Mouse (Mus musculus) neural tube, embryonic 15.5 days (tissue): ENCODE data around the gene Slc25a22. TPM values are rescaled to one million over a fixed set of nuclear protein-coding genes. Genes with fewer than 3 reads are reported as not detected.
A peak's percentile ranks its signal among the peaks of the same experiment; 100 is the strongest.

Experiments used
- ATAC-seq: fragments of 200-750 bp; cut with Nextera tagmentation; 2 replicates; pipeline ENCODE4 v1.8.0; 2017; ENCODE audit warnings: mild to moderate bottlenecking, moderate TSS enrichment, moderate library complexity; ENCODE audit not compliant: low FRiP score
- H3K27ac ChIP-seq: fragments of 300-500 bp; sonication (generic); replicated peaks from 2 replicates; pipeline ENCODE4 v1.5.1; 2015; ENCODE audit warnings: mild to moderate bottlenecking, inconsistent platforms
- H3K27me3 ChIP-seq: fragments of 300-500 bp; sonication (generic); replicated peaks from 2 replicates; pipeline ENCODE4 v1.6.1; 2015; ENCODE audit warnings: inconsistent platforms
- H3K36me3 ChIP-seq: fragments of 300-500 bp; sonication (generic); 2 replicates; pipeline ENCODE4 v1.6.1; 2015; ENCODE audit warnings: inconsistent platforms
- H3K4me1 ChIP-seq: fragments of 300-500 bp; sonication (generic); 2 replicates; pipeline ENCODE4 v1.6.1; 2015; ENCODE audit warnings: inconsistent platforms
- H3K4me2 ChIP-seq: fragments of 300-500 bp; sonication (generic); 2 replicates; pipeline ENCODE4 v1.6.1; 2015; ENCODE audit warnings: inconsistent platforms, mild to moderate bottlenecking, moderate library complexity
- H3K4me3 ChIP-seq: fragments of 300-500 bp; sonication (generic); replicated peaks from 2 replicates; pipeline ENCODE4 v1.5.1; 2015; ENCODE audit warnings: mild to moderate bottlenecking, inconsistent platforms
- H3K9ac ChIP-seq: fragments of 300-500 bp; sonication (generic); replicated peaks from 2 replicates; pipeline ENCODE4 v1.6.1; 2015; ENCODE audit warnings: mild to moderate bottlenecking, inconsistent platforms
- H3K9me3 ChIP-seq: fragments of 300-500 bp; sonication (generic); replicated peaks from 2 replicates; pipeline ENCODE4 v1.6.1; 2016; ENCODE audit warnings: inconsistent platforms
- WGBS: fragments of 180-500 bp; shearing (Covaris S2); methylation state at CpG from one replicate; pipeline ENCODE4 v1.1.7; 2015; ENCODE audit warnings: mixed read lengths; 5-methylcytosine and 5-hydroxymethylcytosine counted together
- polyA plus RNA-seq: library from polyadenylated mRNA; unstranded; fragments of >200 nt; fragmentation: Nextera tagmentation; extraction: Ambion mirVana; gene quantifications from 2 replicates; pipeline ENCODE4 v1.2.1, GENCODE M21; 2015

The Slc25a22 gene
- polyA plus RNA-seq, 1 experiment from 2014 or later = 88.8 TPM

GRCm38 (mm10) chr7:141471236-141471635 is 33.5 kb upstream of the Slc25a22 start:
- H3K4me3 ChIP-seq = no peak overlapping the region
- no peak overlapping the region for H3K4me2 ChIP-seq
- ATAC-seq = no peak
- H3K9me3 ChIP-seq = no peaks in the 10 kb centered on the region
- H3K9ac ChIP-seq = no peak overlapping the region
- H3K4me1 ChIP-seq = peaks cover 65% of the 10 kb centered on the region
- H3K27me3 ChIP-seq = peaks cover 12% of the 10 kb centered on the region
- no peak overlapping the region for H3K27ac ChIP-seq
- 88% methylated on average over 1 of the region's 1 CpGs for WGBS
- peaks cover 29% of the 10 kb centered on the region for H3K36me3 ChIP-seq

- H3K9me3 ChIP-seq = no peaks in the 10 kb centered on the region
- H3K27ac ChIP-seq = no peak overlapping the region
- H3K4me2 ChIP-seq = no peak overlapping the region
- H3K4me1 ChIP-seq = peaks cover 59% of the 10 kb centered on the region
- no peak overlapping the region for H3K4me3 ChIP-seq
- no peak overlapping the region for H3K9ac ChIP-seq
- peaks cover 29% of the 10 kb centered on the region for H3K36me3 ChIP-seq
- ATAC-seq = no peak
- peaks cover 12% of the 10 kb centered on the region for H3K27me3 ChIP-seq
- WGBS = 96% methylated on average over 10 of the region's 10 CpGs
These were observed 32.9 kb upstream of the Slc25a22 start for GRCm38 (mm10) chr7:141470637-141470944.

- Histone ChIP-seq H3K27ac (no peak overlapping the region; the same call in 1 of the 2 replicates), H3K9ac (peak overlapping the region; percentile 63; the same call in 1 of the 2 replicates)
- ATAC-seq = no peak
These were observed 32.4 kb upstream of the Slc25a22 start for GRCm38 (mm10) chr7:141469901-141470636.

GRCm38 (mm10) chr7:141469352-141469751 is 31.7 kb upstream of the Slc25a22 start:
- peak overlapping the region; percentile 63 for H3K9ac ChIP-seq
- peaks cover 66% of the 10 kb centered on the region for H3K4me1 ChIP-seq
- H3K36me3 ChIP-seq = peaks cover 29% of the 10 kb centered on the region
- H3K4me2 ChIP-seq = peak overlapping the region; percentile 66
- WGBS = 76% methylated on average over 6 of the region's 6 CpGs
- H3K4me3 ChIP-seq = peak overlapping the region; percentile 56
- H3K9me3 ChIP-seq = no peaks in the 10 kb centered on the region
- peaks cover 25% of the 10 kb centered on the region for H3K27me3 ChIP-seq
- no peak for ATAC-seq
- peak overlapping the region; percentile 78 for H3K27ac ChIP-seq

More at GRCm38 (mm10) chr7:141469901-141470636, 32.4 kb upstream of the Slc25a22 start:
- peaks cover 29% of the 10 kb centered on the region for H3K36me3 ChIP-seq
- H3K4me2 ChIP-seq = peak overlapping the region; percentile 66
- no peaks in the 10 kb centered on the region for H3K9me3 ChIP-seq
- 91% methylated on average over 18 of the region's 18 CpGs for WGBS
- peaks cover 61% of the 10 kb centered on the region for H3K4me1 ChIP-seq
- H3K4me3 ChIP-seq = no peak overlapping the region
- H3K27me3 ChIP-seq = peaks cover 17% of the 10 kb centered on the region

GRCm38 (mm10) chr7:141468522-141469211 is 31.0 kb upstream of the Slc25a22 start:
- H3K4me2 ChIP-seq = peak overlapping the region; percentile 66
- H3K36me3 ChIP-seq = peaks cover 29% of the 10 kb centered on the region
- WGBS = 8% methylated on average over 8 of the region's 8 CpGs
- peak; percentile 79 for ATAC-seq
- no peaks in the 10 kb centered on the region for H3K9me3 ChIP-seq
- H3K4me1 ChIP-seq = peaks cover 60% of the 10 kb centered on the region
- peaks cover 31% of the 10 kb centered on the region for H3K27me3 ChIP-seq
- peak overlapping the region; percentile 78 for H3K27ac ChIP-seq
- peak overlapping the region; percentile 63 for H3K9ac ChIP-seq
- H3K4me3 ChIP-seq = peak overlapping the region; percentile 56

GRCm38 (mm10) chr7:141468164-141468521 is 30.5 kb upstream of the Slc25a22 start:
- Histone ChIP-seq H3K36me3 (peaks cover 29% of the 10 kb centered on the region), H3K4me3 (peak overlapping the region; percentile 56), H3K27ac (peak overlapping the region; percentile 78), H3K4me1 (peaks cover 55% of the 10 kb centered on the region), H3K9ac (peak overlapping the region; percentile 63), H3K4me2 (peak overlapping the region; percentile 66), H3K27me3 (peaks cover 37% of the 10 kb centered on the region), H3K9me3 (no peaks in the 10 kb centered on the region)
- WGBS = 16% methylated on average over 5 of the region's 5 CpGs
- peak; percentile 23 for ATAC-seq

GRCm38 (mm10) chr7:141467230-141468030 is 29.7 kb upstream of the Slc25a22 start, which contains the start of gene Cd151:
TSS of gene Cd151 (plus strand) at chr7:141467392.
- peak; percentile 51 for ATAC-seq
- under 1% methylated on average over 52 of the region's 52 CpGs for WGBS

GRCm38 (mm10) chr7:141466607-141467148 is 29.0 kb upstream of the Slc25a22 start:
- WGBS = 61% methylated on average over 10 of the region's 10 CpGs
- peaks cover 51% of the 10 kb centered on the region for H3K27me3 ChIP-seq

More at GRCm38 (mm10) chr7:141467230-141468030, 29.7 kb upstream of the Slc25a22 start, which contains the start of gene Cd151:
- peaks cover 44% of the 10 kb centered on the region for H3K27me3 ChIP-seq
- H3K9ac ChIP-seq = peak within 1 kb of the TSS; percentile 63
- H3K36me3 ChIP-seq = peaks cover 24% of the 10 kb centered on the region
- peak within 1 kb of the TSS; percentile 66 for H3K4me2 ChIP-seq
- peak within 1 kb of the TSS; percentile 78 for H3K27ac ChIP-seq
- H3K4me1 ChIP-seq = peaks cover 52% of the 10 kb centered on the region
- H3K4me3 ChIP-seq = peak within 1 kb of the TSS; percentile 56
- no peaks in the 10 kb centered on the region for H3K9me3 ChIP-seq

GRCm38 (mm10) chr7:141466045-141466394 is 28.3 kb upstream of the Slc25a22 start:
- H3K4me3 ChIP-seq = no peak overlapping the region
- 80% methylated on average over 7 of the region's 7 CpGs for WGBS
- no peak overlapping the region for H3K27ac ChIP-seq
- H3K4me1 ChIP-seq = peaks cover 61% of the 10 kb centered on the region
- peaks cover 13% of the 10 kb centered on the region for H3K36me3 ChIP-seq
- H3K27me3 ChIP-seq = peaks cover 58% of the 10 kb centered on the region
- H3K4me2 ChIP-seq = no peak overlapping the region
- no peaks in the 10 kb centered on the region for H3K9me3 ChIP-seq
- no peak for ATAC-seq
- no peak overlapping the region for H3K9ac ChIP-seq

More at GRCm38 (mm10) chr7:141466607-141467148, 29.0 kb upstream of the Slc25a22 start:
- peak overlapping the region; percentile 56 for H3K4me3 ChIP-seq
- H3K9ac ChIP-seq = peak overlapping the region; percentile 63; the same call in 1 of the 2 replicates
- peaks cover 19% of the 10 kb centered on the region for H3K36me3 ChIP-seq
- no peak for ATAC-seq
- H3K4me1 ChIP-seq = peaks cover 58% of the 10 kb centered on the region
- H3K9me3 ChIP-seq = no peaks in the 10 kb centered on the region
- H3K4me2 ChIP-seq = peak overlapping the region; percentile 66
- peak overlapping the region; percentile 78 for H3K27ac ChIP-seq

- Histone ChIP-seq H3K4me2 (peak overlapping the region; percentile 46; the same call in 1 of the 2 replicates), H3K9me3 (no peaks in the 10 kb centered on the region), H3K27me3 (peaks cover 63% of the 10 kb centered on the region), H3K36me3 (peaks cover 9% of the 10 kb centered on the region; the same call in 1 of the 2 replicates), H3K4me3 (peak overlapping the region; percentile 16; the same call in 1 of the 2 replicates), H3K27ac (no peak overlapping the region), H3K9ac (no peak overlapping the region), H3K4me1 (peaks cover 59% of the 10 kb centered on the region)
- whole genome bisulfite sequencing = 52% methylated on average over 7 of the region's 10 CpGs
- no peak for ATAC-seq
These were observed 27.8 kb upstream of the Slc25a22 start for GRCm38 (mm10) chr7:141465388-141466044.
